Mouse (Mus musculus) MEL (cell line): Measurements from ENCODE around the gene Cep104.

Source experiments
- GABPA ChIP-seq: IDR thresholded peaks from 2 replicates; pipeline ENCODE4 v1.6.1; 2012; ENCODE audit warnings: low read depth, mild to moderate bottlenecking, inconsistent platforms, low read length, improper control_type of control experiment, moderate library complexity
- GATA1 ChIP-seq: IDR thresholded peaks from 2 replicates; pipeline ENCODE4 v1.6.1; 2011; ENCODE audit warnings: low read depth, low read length, improper control_type of control experiment
- TCF12 ChIP-seq: IDR thresholded peaks from 2 replicates; pipeline ENCODE4 v1.6.1; 2014; ENCODE audit warnings: low read depth, mild to moderate bottlenecking, inconsistent platforms, low read length, improper control_type of control experiment, moderate library complexity
- USF1 ChIP-seq: IDR thresholded peaks from 2 replicates; pipeline ENCODE4 v1.6.1; 2014; ENCODE audit warnings: low read depth, mild to moderate bottlenecking, inconsistent platforms, low read length, improper control_type of control experiment, moderate library complexity

DNA sequence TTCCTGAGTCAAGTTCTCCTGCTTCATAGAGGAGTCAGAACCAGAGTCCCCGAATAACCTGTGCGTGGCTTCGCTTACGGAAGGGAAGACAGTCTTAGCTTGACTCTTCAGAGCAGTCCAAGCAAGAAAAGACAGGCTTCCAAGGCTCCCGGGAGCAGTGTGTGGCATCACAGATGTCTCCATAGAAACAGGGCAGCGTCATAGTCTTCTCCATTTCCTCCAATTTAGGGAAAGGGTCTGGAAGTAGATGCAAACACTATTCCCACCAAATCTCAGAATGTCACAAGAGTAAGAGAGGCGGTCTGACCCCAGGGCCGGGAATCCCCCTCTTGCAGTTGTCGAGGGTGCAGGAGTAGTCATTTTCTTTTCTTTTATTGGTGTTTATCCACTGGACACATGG is 67.6 kb downstream of the Cep104 start, which contains the start of gene Ccdc27:
- TF ChIP-seq USF1: no peak
- no peak for TF ChIP-seq GATA1
- TF ChIP-seq GABPA: no peak
- no peak for TF ChIP-seq TCF12
